Mouse (Mus musculus) brain, embryonic 14.5 days (tissue): ENCODE data around the gene Mgat4b.

Source experiments
- CTCF ChIP-seq: fragments of 200-500 bp; IDR thresholded peaks from 2 replicates; pipeline ENCODE4 v1.5.1; 2012; ENCODE audit warnings: inconsistent platforms, mild to moderate bottlenecking, moderate library complexity, borderline replicate concordance; ENCODE audit not compliant: insufficient read depth, insufficient read length; ENCODE audit errors: extremely low read depth
- POLR2A ChIP-seq: fragments of 200-500 bp; IDR thresholded peaks from 2 replicates; pipeline ENCODE4 v1.6.1; 2012; ENCODE audit warnings: mild to moderate bottlenecking, inconsistent platforms, borderline replicate concordance; ENCODE audit not compliant: poor library complexity, insufficient read depth, insufficient read length, severe bottlenecking; ENCODE audit errors: extremely low read depth

DNA sequence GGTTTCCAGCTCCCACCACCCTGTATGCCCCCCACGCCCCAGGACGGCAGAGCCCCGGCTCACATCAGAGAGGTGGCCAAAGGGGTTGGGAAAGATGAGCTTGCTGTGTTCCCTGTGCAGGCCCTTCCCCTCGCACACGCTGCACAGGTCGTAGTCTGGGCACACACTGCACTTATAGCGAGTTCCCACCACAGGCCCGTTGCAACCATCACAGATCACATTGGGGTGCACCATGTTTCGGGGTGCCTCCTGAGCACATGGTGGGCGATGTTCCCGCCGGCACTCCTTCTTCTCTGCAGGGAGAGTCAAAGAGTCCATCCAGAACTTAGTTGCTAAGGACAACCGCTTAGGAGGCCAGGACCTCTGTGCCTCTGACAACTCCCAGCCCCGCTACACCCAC, 3.3 kb upstream of the Mgat4b start:
- TF ChIP-seq CTCF (no peak), POLR2A (no peak)
